Mouse (Mus musculus): ENCODE results near the gene Psmd13. TPM values are rescaled to one million over a fixed set of nuclear protein-coding genes. Genes with fewer than 3 reads are reported as not detected.

The Psmd13 gene
- polyA plus RNA-seq, 1 experiment from 2014 or later = 112 TPM

DNA sequence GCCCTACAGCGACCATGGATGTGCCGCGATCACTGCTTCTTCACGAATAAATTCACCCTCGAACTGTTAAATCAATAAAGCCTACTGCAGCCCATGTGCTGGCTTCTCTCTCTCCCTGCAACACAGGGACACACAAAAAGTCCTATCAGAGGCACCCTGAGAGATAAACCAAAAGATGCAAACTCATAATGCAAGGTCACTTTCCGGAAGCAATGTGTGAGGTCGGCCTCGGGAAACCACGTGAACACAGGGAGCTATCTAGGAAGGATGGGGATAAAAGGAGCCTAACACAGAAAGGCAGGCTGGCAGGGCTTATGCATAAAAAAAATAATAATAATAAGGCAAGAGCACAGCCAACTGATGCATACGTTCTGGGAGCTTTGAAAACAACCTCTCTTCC, 35.1 kb upstream of the Psmd13 start:
- H3K4me1 ChIP-seq (ENCODE audit: insufficient read depth) = 0 out of 2 replicates have a peak, but pooled peaks cover 4% of the 10 kb centered on the region
- ATAC-seq (no peak), DNase-seq (no peak)
- H3K9me3 ChIP-seq (ENCODE audit: low read length) = no peaks in the 10 kb centered on the region
- 74% methylated on average over 10 of the region's 10 CpGs for WGBS (ENCODE audit: insufficient replicate concordance)
- TF ChIP-seq CTCF (IDR thresholded peaks at IDR 0.05; ENCODE audit: low read depth) = no peak
- TF ChIP-seq EP300 (IDR thresholded peaks at IDR 0.05; ENCODE audit: low read depth) = no peak
- no peak overlapping the region for H3K4me2 ChIP-seq (ENCODE audit: low read depth, low read length)
- H3K27me3 ChIP-seq (ENCODE audit: insufficient read depth, low read length) = no peaks in the 10 kb centered on the region
- no peak overlapping the region for H3K4me3 ChIP-seq (ENCODE audit: low read depth, low read length)
- peaks cover under 1% of the 10 kb centered on the region for H3K36me3 ChIP-seq (replicated peaks; ENCODE audit: insufficient read depth, low read length)
- no peak overlapping the region for H3K9ac ChIP-seq (replicated peaks)
- H3K27ac ChIP-seq (ENCODE audit: low read depth) = no peak overlapping the region

DNA sequence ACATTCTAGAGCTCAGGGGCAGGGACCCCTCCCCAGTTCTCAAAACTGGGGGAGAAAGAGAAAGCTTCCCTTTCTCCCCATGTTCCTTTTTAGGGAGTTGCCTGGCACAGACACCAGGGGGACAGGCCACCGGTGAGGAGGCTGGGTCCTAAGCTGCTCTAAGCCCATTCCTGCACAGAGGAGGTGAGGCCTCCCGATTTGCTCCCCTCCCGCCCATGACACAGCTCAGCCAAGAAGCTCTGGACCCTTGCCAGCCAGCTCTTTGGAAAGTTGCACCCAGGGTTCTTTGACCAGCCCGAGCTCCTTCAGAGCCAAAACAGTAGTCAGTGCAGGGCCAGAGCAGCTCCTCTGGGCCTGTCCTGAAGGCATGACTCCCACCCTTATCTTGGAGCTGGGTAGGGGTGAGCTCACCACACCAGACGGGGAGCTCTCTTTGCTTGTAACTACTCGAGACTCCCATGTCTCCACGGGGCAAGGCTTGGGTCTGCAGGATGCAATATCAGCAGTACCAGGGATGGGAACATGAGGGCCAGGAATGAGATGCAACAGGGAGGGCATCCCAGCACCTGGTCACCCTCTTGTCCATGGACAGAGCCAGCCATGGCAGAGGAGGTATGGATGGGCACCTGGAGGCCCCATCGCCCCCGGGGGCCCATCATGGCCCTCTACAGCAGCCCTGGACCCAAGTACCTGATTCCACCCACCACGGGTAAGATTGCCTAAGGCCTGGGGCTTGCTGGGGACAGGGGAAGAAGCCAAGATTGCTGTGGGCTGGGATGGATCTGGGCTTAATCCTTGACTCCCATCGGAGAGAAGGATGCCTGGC, 33.8 kb upstream of the Psmd13 start, which contains the start of gene Odf3:
Odf3 (plus strand) TSS at position 51 of the 826 bp plus-strand sequence.
- Histone ChIP-seq H3K27me3 (ENCODE audit: insufficient read depth, low read length) (no peaks in the 10 kb centered on the region), H3K27ac (ENCODE audit: low read depth) (no peak within 1 kb of the TSS), H3K9ac (replicated peaks) (no peak within 1 kb of the TSS), H3K36me3 (replicated peaks; ENCODE audit: insufficient read depth, low read length) (peaks cover 8% of the 10 kb centered on the region), H3K4me3 (ENCODE audit: low read depth, low read length) (no peak within 1 kb of the TSS), H3K4me2 (ENCODE audit: low read depth, low read length) (no peak within 1 kb of the TSS), H3K4me1 (ENCODE audit: insufficient read depth) (peaks cover 7% of the 10 kb centered on the region), H3K9me3 (ENCODE audit: low read length) (no peaks in the 10 kb centered on the region)
- DNase-seq = peak; percentile 45
- 0 out of 2 replicates have a peak, but pooled peaks have one; percentile 6 for TF ChIP-seq CTCF (IDR thresholded peaks at IDR 0.05; ENCODE audit: low read depth)
- no peak for TF ChIP-seq EP300 (IDR thresholded peaks at IDR 0.05; ENCODE audit: low read depth)
- 55% methylated on average over 11 of the region's 11 CpGs for WGBS (ENCODE audit: insufficient replicate concordance)
- no peak for ATAC-seq

- TF ChIP-seq EP300 (IDR thresholded peaks at IDR 0.05; ENCODE audit: low read depth) (no peak), CTCF (IDR thresholded peaks at IDR 0.05; ENCODE audit: low read depth) (no peak)
- no peak for DNase-seq
- 78% methylated on average over 10 of the region's 10 CpGs for WGBS (ENCODE audit: insufficient replicate concordance)
Measured at GRCm38 (mm10) chr7:140848591-140848990, 33.2 kb upstream of the Psmd13 start.

GRCm38 (mm10) chr7:140851916-140852315, 29.9 kb upstream of the Psmd13 start:
- H3K27me3 ChIP-seq (ENCODE audit: insufficient read depth, low read length) = no peaks in the 10 kb centered on the region
- H3K4me3 ChIP-seq (ENCODE audit: low read depth, low read length) = no peak overlapping the region
- no peak for DNase-seq
- no peaks in the 10 kb centered on the region for H3K9me3 ChIP-seq (ENCODE audit: low read length)
- H3K36me3 ChIP-seq (replicated peaks; ENCODE audit: insufficient read depth, low read length) = peaks cover 24% of the 10 kb centered on the region
- no peak overlapping the region; the same call in 1 of the 2 replicates for H3K27ac ChIP-seq (ENCODE audit: low read depth)
- H3K4me1 ChIP-seq (ENCODE audit: insufficient read depth) = peaks cover 26% of the 10 kb centered on the region
- ATAC-seq = no peak
- TF ChIP-seq CTCF (IDR thresholded peaks at IDR 0.05; ENCODE audit: low read depth) (no peak), EP300 (IDR thresholded peaks at IDR 0.05; ENCODE audit: low read depth) (no peak)
- 92% methylated on average over 4 of the region's 4 CpGs for WGBS (ENCODE audit: insufficient replicate concordance)
- H3K9ac ChIP-seq (replicated peaks) = no peak overlapping the region
- no peak overlapping the region for H3K4me2 ChIP-seq (ENCODE audit: low read depth, low read length)

More at GRCm38 (mm10) chr7:140848591-140848990, 33.2 kb upstream of the Psmd13 start:
- peaks cover 11% of the 10 kb centered on the region for H3K4me1 ChIP-seq (ENCODE audit: insufficient read depth)
- peaks cover 10% of the 10 kb centered on the region for H3K36me3 ChIP-seq (replicated peaks; ENCODE audit: insufficient read depth, low read length)
- H3K9ac ChIP-seq (replicated peaks) = no peak overlapping the region
- H3K4me2 ChIP-seq (ENCODE audit: low read depth, low read length) = no peak overlapping the region
- H3K9me3 ChIP-seq (ENCODE audit: low read length) = no peaks in the 10 kb centered on the region
- H3K27me3 ChIP-seq (ENCODE audit: insufficient read depth, low read length) = no peaks in the 10 kb centered on the region
- no peak overlapping the region for H3K4me3 ChIP-seq (ENCODE audit: low read depth, low read length)
- no peak for ATAC-seq
- H3K27ac ChIP-seq (ENCODE audit: low read depth) = no peak overlapping the region

GRCm38 (mm10) chr7:140853386-140853785, 28.4 kb upstream of the Psmd13 start:
- Histone ChIP-seq H3K27me3 (ENCODE audit: insufficient read depth, low read length) (no peaks in the 10 kb centered on the region), H3K4me1 (ENCODE audit: insufficient read depth) (peaks cover 30% of the 10 kb centered on the region), H3K27ac (ENCODE audit: low read depth) (peak overlapping the region; percentile 99), H3K9ac (replicated peaks) (0 out of 2 replicates have a peak overlapping the region, but pooled peaks have one; percentile 30), H3K9me3 (ENCODE audit: low read length) (no peaks in the 10 kb centered on the region), H3K4me2 (ENCODE audit: low read depth, low read length) (peak overlapping the region; percentile 26; the same call in 1 of the 2 replicates), H3K4me3 (ENCODE audit: low read depth, low read length) (no peak overlapping the region), H3K36me3 (replicated peaks; ENCODE audit: insufficient read depth, low read length) (peaks cover 24% of the 10 kb centered on the region)
- ATAC-seq (peak; percentile 40), DNase-seq (peak; percentile 69)
- TF ChIP-seq EP300 (IDR thresholded peaks at IDR 0.05; ENCODE audit: low read depth) = no peak
- no peak for TF ChIP-seq CTCF (IDR thresholded peaks at IDR 0.05; ENCODE audit: low read depth)
- 61% methylated on average over 9 of the region's 9 CpGs for WGBS (ENCODE audit: insufficient replicate concordance)

- no peaks in the 10 kb centered on the region for H3K27me3 ChIP-seq (ENCODE audit: insufficient read depth, low read length)
- peak overlapping the region; percentile 85; the same call in 1 of the 2 replicates for H3K4me2 ChIP-seq (ENCODE audit: low read depth, low read length)
- H3K9ac ChIP-seq (replicated peaks) = peak overlapping the region; percentile 90; the same call in 1 of the 2 replicates
- no peak for ATAC-seq
- no peak for DNase-seq
- H3K4me1 ChIP-seq (ENCODE audit: insufficient read depth) = peaks cover 34% of the 10 kb centered on the region
- WGBS (ENCODE audit: insufficient replicate concordance) = 93% methylated on average over 18 of the region's 18 CpGs
- H3K36me3 ChIP-seq (replicated peaks; ENCODE audit: insufficient read depth, low read length) = peaks cover 34% of the 10 kb centered on the region
- peak overlapping the region; percentile 80; the same call in 1 of the 2 replicates for H3K4me3 ChIP-seq (ENCODE audit: low read depth, low read length)
- H3K27ac ChIP-seq (ENCODE audit: low read depth) = peak overlapping the region; percentile 99; the same call in 1 of the 2 replicates
- TF ChIP-seq CTCF (IDR thresholded peaks at IDR 0.05; ENCODE audit: low read depth) (no peak), EP300 (IDR thresholded peaks at IDR 0.05; ENCODE audit: low read depth) (no peak)
- no peaks in the 10 kb centered on the region for H3K9me3 ChIP-seq (ENCODE audit: low read length)
Measured at GRCm38 (mm10) chr7:140854483-140854882, 27.3 kb upstream of the Psmd13 start.

Measured in liver, postnatal 0 days (tissue).